Mouse (Mus musculus): ENCODE data around the gene Ttc7b.

- no peak for TF ChIP-seq CTCF (IDR thresholded peaks at IDR 0.05; ENCODE audit: borderline replicate concordance, insufficient read depth, low read depth, low read length)
- no peak for TF ChIP-seq POLR2A (IDR thresholded peaks at IDR 0.05; ENCODE audit: borderline replicate concordance, insufficient read depth, low read length)
Observed at GRCm38 (mm10) chr12:100465101-100465715, 55.4 kb downstream of the Ttc7b start.

All from cerebellum, adult 2 months (tissue).